Comparison of ENCODE assay signal across 11 mouse cellular contexts in the genomic region with DNA sequence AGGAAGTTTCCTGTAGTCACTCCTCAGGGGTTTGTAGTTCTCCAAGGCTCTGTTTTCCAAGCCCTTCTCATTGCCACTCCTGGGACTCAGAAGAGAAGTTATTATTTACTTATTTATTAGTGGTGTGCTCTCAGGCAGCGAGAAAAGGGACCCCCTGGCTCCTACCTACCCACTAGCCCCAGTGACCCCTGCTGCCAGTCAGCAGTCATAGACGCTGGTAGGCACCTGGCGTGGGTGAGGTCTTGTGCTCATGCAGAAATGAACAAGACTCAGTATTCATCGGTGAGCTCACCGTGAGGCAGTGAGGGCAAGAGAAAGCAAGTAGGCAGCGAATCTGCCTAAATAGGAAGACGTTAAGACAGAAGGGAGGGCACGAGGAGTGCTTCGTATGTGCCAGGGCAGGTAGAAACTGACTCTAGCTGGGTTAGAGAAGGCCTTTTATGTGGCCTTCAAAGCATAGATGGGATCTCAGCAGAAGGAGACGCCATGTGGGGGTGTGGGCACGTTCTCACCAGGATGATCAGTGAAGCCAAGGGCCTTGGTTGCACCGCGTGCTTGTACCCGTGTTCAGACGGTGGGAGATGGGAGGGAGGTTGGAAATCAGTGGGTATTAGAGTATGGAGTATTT. TPM values are rescaled to one million over a fixed set of nuclear protein-coding genes. Genes with fewer than 3 reads are reported as not detected.
DNase-seq lines count a peak whose midpoint lies in the region; ATAC-seq and TF ChIP-seq lines count a peak whose summit lies in the region.
"Had no signal": no experiment of that assay in that cellular context is flagged by ENCODE, and none has a peak within 500 bp of the region (broad histone marks: within the 10 kb centered on the region; RNA-seq: fewer than 3 reads in every experiment).

No protein-coding gene starts in this region.

- no peak overlapping the region for H3K9ac ChIP-seq in heart, embryonic 15.5 days
- H3K9ac ChIP-seq in CH12.LX (ENCODE audit: insufficient read depth, low read depth), result no peak overlapping the region
- no peak overlapping the region for H3K9ac ChIP-seq in stomach, embryonic 14.5 days (replicated peaks; ENCODE audit: low read depth, low read length)
- H3K9ac ChIP-seq: hindbrain, embryonic 13.5 days; neural tube, embryonic 15.5 days had no signal

- dilution Hi-C loops in CH12.LX (cut with MboI; ENCODE audit: extremely low pct_ligation_motif_present, extremely low pct_unique_long_range_greater_than_20kb, low sequenced_read_pairs), result no loop called here

- no peak for TF ChIP-seq POLR2A in CH12.LX (IDR thresholded peaks at IDR 0.05; ENCODE audit: low read depth, low read length)
- no peak for TF ChIP-seq POLR2A in embryonic fibroblast, embryonic 13.5 days (IDR thresholded peaks at IDR 0.05; ENCODE audit: low read depth, low read length)

- 77% methylated on average over 15 of the region's 15 CpGs for WGBS in heart, embryonic 15.5 days
- 83% methylated on average over 15 of the region's 15 CpGs for WGBS in stomach, embryonic 14.5 days

- no peak for TF ChIP-seq CTCF in CH12.LX (conservative IDR thresholded peaks at IDR 0.05 in 1 of 2, IDR thresholded peaks at IDR 0.05 in 1 of 2; ENCODE audit: low read depth in 2 of 2, low read length in 2 of 2)
- TF ChIP-seq CTCF in embryonic fibroblast, embryonic 13.5 days (IDR thresholded peaks at IDR 0.05; ENCODE audit: borderline replicate concordance, insufficient read depth, low read length), result no peak

- peaks cover 10% of the 10 kb centered on the region for H3K4me1 ChIP-seq in heart, embryonic 15.5 days (replicated peaks)
- peaks cover 23 to 50% of the 10 kb centered on the region in 2 experiments for H3K4me1 ChIP-seq in CH12.LX (ENCODE audit: control insufficient read depth in 1 of 2, insufficient read depth in 2 of 2)
- peaks cover 24% of the 10 kb centered on the region for H3K4me1 ChIP-seq in embryonic fibroblast, embryonic 13.5 days (ENCODE audit: control insufficient read depth, insufficient read depth, low read length)
- H3K4me1 ChIP-seq in stomach, embryonic 14.5 days (ENCODE audit: control insufficient read depth, insufficient read depth, low read length), result no peaks in the 10 kb centered on the region
- H3K4me1 ChIP-seq: hindbrain, embryonic 13.5 days; neural tube, embryonic 15.5 days had no signal

- H3K4me2 ChIP-seq in heart, embryonic 15.5 days, result no peak overlapping the region
- H3K4me2 ChIP-seq in CH12.LX (ENCODE audit: insufficient read depth, low read depth, poor library complexity, severe bottlenecking), result no peak overlapping the region
- no peak overlapping the region for H3K4me2 ChIP-seq in stomach, embryonic 14.5 days (replicated peaks; ENCODE audit: low read depth, low read length)
- H3K4me2 ChIP-seq: hindbrain, embryonic 13.5 days; neural tube, embryonic 15.5 days had no signal

- in situ Hi-C loops in CH12.LX (cut with MboI; ENCODE audit: low pct_ligation_motif_present, low pct_unique_long_range_greater_than_20kb, low sequenced_read_pairs), result no loop called here

- H3K36me3 ChIP-seq in heart, embryonic 15.5 days, result no peaks in the 10 kb centered on the region
- H3K36me3 ChIP-seq in CH12.LX (replicated peaks in 1 of 2; ENCODE audit: control insufficient read depth in 1 of 2, insufficient read depth in 1 of 2, low read length in 1 of 2), result no peaks in the 10 kb centered on the region
- no peaks in the 10 kb centered on the region for H3K36me3 ChIP-seq in stomach, embryonic 14.5 days (ENCODE audit: control insufficient read depth, insufficient read depth, low read length)
- H3K36me3 ChIP-seq: hindbrain, embryonic 13.5 days; neural tube, embryonic 15.5 days had no signal

- H3K9me3 ChIP-seq in heart, embryonic 15.5 days (replicated peaks), result no peaks in the 10 kb centered on the region
- no peaks in the 10 kb centered on the region for H3K9me3 ChIP-seq in CH12.LX (replicated peaks; ENCODE audit: low read length)
- H3K9me3 ChIP-seq in stomach, embryonic 14.5 days (ENCODE audit: control insufficient read depth, low read depth, low read length), result no peaks in the 10 kb centered on the region
- H3K9me3 ChIP-seq: hindbrain, embryonic 13.5 days; neural tube, embryonic 15.5 days had no signal

- peak overlapping the region; percentile 28; the same call in 1 of the 2 replicates for H3K27ac ChIP-seq in heart, embryonic 15.5 days
- H3K27ac ChIP-seq in CH12.LX (ENCODE audit: insufficient read depth, low read depth), result no peak overlapping the region
- H3K27ac ChIP-seq in embryonic fibroblast, embryonic 13.5 days (ENCODE audit: insufficient read depth, low read length), result peak overlapping the region; percentile 99
- H3K27ac ChIP-seq in stomach, embryonic 14.5 days (ENCODE audit: low read length), result peak overlapping the region; percentile 62
- H3K27ac ChIP-seq: hindbrain, embryonic 13.5 days; neural tube, embryonic 15.5 days had no signal

- DNase-seq in heart, adult 18-20 months, result no peak
- DNase-seq in CH12.LX (ENCODE audit: extremely low read depth), result peak; percentile 21
- no peak for DNase-seq in embryo, embryonic 11 days
- no peak for DNase-seq in left cerebral cortex, postnatal 25 days (ENCODE audit: low spot score in 2 of 2)
- DNase-seq in adrenal gland, postnatal 10 days, result no peak

- no peak for ATAC-seq in heart, embryonic 15.5 days (replicated peaks; ENCODE audit: insufficient number of reproducible peaks, insufficient read depth, low FRiP score, low read depth)
- ATAC-seq in stomach, embryonic 14.5 days (ENCODE audit: insufficient number of reproducible peaks, insufficient read depth, low FRiP score, low read depth), result no peak

- H3K27me3 ChIP-seq in heart, embryonic 15.5 days, result no peaks in the 10 kb centered on the region
- no peaks in the 10 kb centered on the region for H3K27me3 ChIP-seq in CH12.LX (replicated peaks)
- H3K27me3 ChIP-seq in stomach, embryonic 14.5 days (ENCODE audit: control insufficient read depth, insufficient read depth, low read length), result no peaks in the 10 kb centered on the region
- H3K27me3 ChIP-seq: hindbrain, embryonic 13.5 days; neural tube, embryonic 15.5 days had no signal

- TF ChIP-seq RAD21 in CH12.LX (IDR thresholded peaks at IDR 0.05; ENCODE audit: low read depth, low read length), result no peak

- no peak for TF ChIP-seq EP300 in CH12.LX (IDR thresholded peaks at IDR 0.05; ENCODE audit: low read length)

- intact Hi-C loops in left cerebral cortex, postnatal 25 days (cut with DNase I), result loop anchor here (5.0 kb wide), 2 partner anchors 74 to 121 kb away; partner anchors contain the start of genes S100a1 and S100a13

- no peaks in the 10 kb centered on the region for H3K79me2 ChIP-seq in CH12.LX (replicated peaks; ENCODE audit: control insufficient read depth, extremely low read depth, insufficient read depth, poor library complexity, severe bottlenecking)

- no peak overlapping the region for H3K4me3 ChIP-seq in heart, embryonic 15.5 days
- H3K4me3 ChIP-seq in CH12.LX (replicated peaks in 1 of 3; ENCODE audit: low read depth in 2 of 3, low read length in 2 of 3, poor library complexity in 1 of 3), result no peak overlapping the region
- no peak overlapping the region for H3K4me3 ChIP-seq in embryonic fibroblast, embryonic 13.5 days (ENCODE audit: insufficient read depth, low read length)
- H3K4me3 ChIP-seq in stomach, embryonic 14.5 days (ENCODE audit: low read depth, low read length), result no peak overlapping the region
- H3K4me3 ChIP-seq: hindbrain, embryonic 13.5 days; neural tube, embryonic 15.5 days had no signal

RNA-seq across cellular contexts. Expression of gene S100a2, which starts 3.9 kb away (rescaled TPM):
- polyA plus RNA-seq in heart, embryonic 15.5 days (2015; fragmentation: Nextera tagmentation; extraction: Ambion mirVana), result not detected in 2 replicates
- total RNA-seq in heart, adult 18-20 months (2021), result not detected
- not detected in 2 replicates for total RNA-seq in CH12.LX (2012; rRNA removed)
- not detected in 2 replicates for total RNA-seq in CH12.LX (2014; rRNA removed)
- polyA plus RNA-seq in CH12.LX (2012; ENCODE audit: insufficient read length, low read depth), result not detected in 2 replicates
- not detected in 2 replicates for polyA plus RNA-seq in embryonic fibroblast, embryonic 13.5 days (2011; ENCODE audit: insufficient read length, low read depth, missing spikeins)
- polyA plus RNA-seq in stomach, embryonic 14.5 days (2014; fragmentation: Nextera tagmentation; extraction: Ambion mirVana), result not detected in 2 replicates
- total RNA-seq in left cerebral cortex, postnatal 25 days (2021), result not detected
- not detected for total RNA-seq in adrenal gland, postnatal 10 days (2021)
- total RNA-seq: layer of hippocampus, postnatal 14 days had no signal
- polyA plus RNA-seq: hindbrain, embryonic 13.5 days; neural tube, embryonic 15.5 days had no signal

RNA-seq across cellular contexts. Expression of gene Gm42674, which starts 15.6 kb away (rescaled TPM):
- polyA plus RNA-seq in heart, embryonic 15.5 days (2015; fragmentation: Nextera tagmentation; extraction: Ambion mirVana), result not detected in 2 replicates
- not detected for total RNA-seq in heart, adult 18-20 months (2021)
- total RNA-seq in CH12.LX (2012; rRNA removed), result not detected in 2 replicates
- not detected in 2 replicates for total RNA-seq in CH12.LX (2014; rRNA removed)
- not detected in 2 replicates for polyA plus RNA-seq in CH12.LX (2012; ENCODE audit: insufficient read length, low read depth)
- 3.5 TPM in 1 of 2 replicates, not detected in the other for polyA plus RNA-seq in embryonic fibroblast, embryonic 13.5 days (2011; ENCODE audit: insufficient read length, low read depth, missing spikeins)
- polyA plus RNA-seq in stomach, embryonic 14.5 days (2014; fragmentation: Nextera tagmentation; extraction: Ambion mirVana), result not detected in 2 replicates
- total RNA-seq in left cerebral cortex, postnatal 25 days (2021), result not detected
- not detected for total RNA-seq in adrenal gland, postnatal 10 days (2021)
- total RNA-seq: layer of hippocampus, postnatal 14 days had no signal
- polyA plus RNA-seq: hindbrain, embryonic 13.5 days; neural tube, embryonic 15.5 days had no signal

RNA-seq across cellular contexts. Expression of gene S100a4, which starts 17.4 kb away (rescaled TPM):
- polyA plus RNA-seq in heart, embryonic 15.5 days (2015; fragmentation: Nextera tagmentation; extraction: Ambion mirVana), result 2.8 and 7.5 TPM in 2 replicates
- total RNA-seq in heart, adult 18-20 months (2021), result 10 to 100 TPM; 12.5 to 14.1 TPM
- total RNA-seq in CH12.LX (2012; rRNA removed), result 0.76 TPM in 1 of 2 replicates, not detected in the other
- 1.1 and 1.2 TPM in 2 replicates for total RNA-seq in CH12.LX (2014; rRNA removed)
- polyA plus RNA-seq in CH12.LX (2012; ENCODE audit: insufficient read length, low read depth), result 0.86 TPM in 1 of 2 replicates, not detected in the other
- 454 and 1,115 TPM in 2 replicates for polyA plus RNA-seq in embryonic fibroblast, embryonic 13.5 days (2011; ENCODE audit: insufficient read length, low read depth, missing spikeins)
- polyA plus RNA-seq in stomach, embryonic 14.5 days (2014; fragmentation: Nextera tagmentation; extraction: Ambion mirVana), result 5.5 and 7.4 TPM in 2 replicates
- 1 to 10 TPM; 3.6 to 7.5 TPM for total RNA-seq in left cerebral cortex, postnatal 25 days (2021)
- 10 to 100 TPM; 16.9 to 18.5 TPM for total RNA-seq in adrenal gland, postnatal 10 days (2021)

RNA-seq across cellular contexts. Expression of gene S100a5, which starts 22.2 kb away (rescaled TPM):
- not detected in 2 replicates for polyA plus RNA-seq in heart, embryonic 15.5 days (2015; fragmentation: Nextera tagmentation; extraction: Ambion mirVana)
- total RNA-seq in heart, adult 18-20 months (2021), result not detected
- total RNA-seq in CH12.LX (2012; rRNA removed) (not detected in 2 replicates), CH12.LX (2014; rRNA removed) (not detected in 2 replicates)
- not detected in 2 replicates for polyA plus RNA-seq in CH12.LX (2012; ENCODE audit: insufficient read length, low read depth)
- polyA plus RNA-seq in embryonic fibroblast, embryonic 13.5 days (2011; ENCODE audit: insufficient read length, low read depth, missing spikeins), result not detected in 2 replicates
- 0.71 TPM in 1 of 2 replicates, not detected in the other for polyA plus RNA-seq in stomach, embryonic 14.5 days (2014; fragmentation: Nextera tagmentation; extraction: Ambion mirVana)
- not detected for total RNA-seq in left cerebral cortex, postnatal 25 days (2021)
- total RNA-seq in adrenal gland, postnatal 10 days (2021), result not detected
- total RNA-seq: layer of hippocampus, postnatal 14 days had no signal
- polyA plus RNA-seq: hindbrain, embryonic 13.5 days; neural tube, embryonic 15.5 days had no signal

RNA-seq across cellular contexts. Expression of gene S100a3, which starts 25.8 kb away (rescaled TPM):
- polyA plus RNA-seq in heart, embryonic 15.5 days (2015; fragmentation: Nextera tagmentation; extraction: Ambion mirVana), result 0.08 and 1.7 TPM in 2 replicates
- total RNA-seq in heart, adult 18-20 months (2021), result not detected
- total RNA-seq in CH12.LX (2012; rRNA removed) (not detected in 2 replicates), CH12.LX (2014; rRNA removed) (not detected in 2 replicates)
- not detected in 2 replicates for polyA plus RNA-seq in CH12.LX (2012; ENCODE audit: insufficient read length, low read depth)
- polyA plus RNA-seq in embryonic fibroblast, embryonic 13.5 days (2011; ENCODE audit: insufficient read length, low read depth, missing spikeins), result 1.7 TPM in 1 of 2 replicates, not detected in the other
- 0.42 and 0.62 TPM in 2 replicates for polyA plus RNA-seq in stomach, embryonic 14.5 days (2014; fragmentation: Nextera tagmentation; extraction: Ambion mirVana)
- total RNA-seq in left cerebral cortex, postnatal 25 days (2021), result 1 to 10 TPM; 1.1 to 1.4 TPM
- total RNA-seq in adrenal gland, postnatal 10 days (2021), result not detected
